ENCODE assay signal across 8 mouse cellular contexts in genomic region chr9:59539441-59540137, GRCm38 (mm10). TPM values are rescaled to one million over a fixed set of nuclear protein-coding genes. Genes with fewer than 3 reads are reported as not detected.
DNase-seq lines count a peak whose midpoint lies in the region; ATAC-seq lines count a peak whose summit lies in the region.

Hexa (plus strand) TSS chr9:59539540.
Tmem202 (minus strand) TSS chr9:59539847.

- peak within 1 kb of the TSS; percentile 83 for H3K9ac ChIP-seq in hindbrain, embryonic 16.5 days (ENCODE audit: low read depth, low read length)

- H3K9me3 ChIP-seq in hindbrain, embryonic 16.5 days (ENCODE audit: control insufficient read depth, low read length), result no peaks in the 10 kb centered on the region

- no peaks in the 10 kb centered on the region for H3K36me3 ChIP-seq in hindbrain, embryonic 16.5 days (ENCODE audit: control insufficient read depth, insufficient read depth, low read length)

- peak within 1 kb of the TSS; percentile 91 for H3K4me2 ChIP-seq in hindbrain, embryonic 16.5 days (ENCODE audit: low read length)

- peaks cover 13% of the 10 kb centered on the region for H3K4me1 ChIP-seq in hindbrain, embryonic 16.5 days (ENCODE audit: control insufficient read depth, insufficient read depth, low read depth, low read length)

- peak within 1 kb of the TSS; percentile 61; the same call in 1 of the 2 replicates for H3K27ac ChIP-seq in hindbrain, embryonic 16.5 days (ENCODE audit: low read depth, low read length)

- WGBS in hindbrain, embryonic 16.5 days, result 2% methylated on average over 55 of the region's 55 CpGs

- peak; percentile 96 for ATAC-seq in hindbrain, embryonic 16.5 days
- ATAC-seq in megakaryocyte, adult 5-6 weeks (ENCODE audit: poor library complexity, severe bottlenecking), result peak; percentile 58

- H3K4me3 ChIP-seq in hindbrain, embryonic 16.5 days (ENCODE audit: low read length), result peak within 1 kb of the TSS; percentile 69

- peak; percentile 70 for DNase-seq in WW6 (ENCODE audit: low read depth, low spot score)
- DNase-seq in cerebellum, postnatal 25 days, result peak; percentile 84 to 89
- peak; percentile 81 for DNase-seq in gastrocnemius, adult 18-20 months (ENCODE audit: low spot score)
- DNase-seq in left cerebral cortex, adult 8-10 months (ENCODE audit: low spot score in 2 of 2), result peak; percentile 62 to 72
- peak; percentile 78 to 81 for DNase-seq in right cerebral cortex, adult 2 months (ENCODE audit: low spot score in 2 of 2)
- DNase-seq in urinary bladder, postnatal 10 days (ENCODE audit: low spot score), result peak; percentile 52

- no peaks in the 10 kb centered on the region; the same call in 1 of the 2 replicates for H3K27me3 ChIP-seq in hindbrain, embryonic 16.5 days (replicated peaks; ENCODE audit: control insufficient read depth, insufficient read depth, low read length)

RNA-seq across cellular contexts. Expression of gene Hexa, which starts in this region (rescaled TPM):
- 10 to 100 TPM; 32.4 to 42.0 TPM for total RNA-seq in gastrocnemius, adult 18-20 months (2021)
- polyA plus RNA-seq in hindbrain, embryonic 16.5 days (2015; fragmentation: Nextera tagmentation; extraction: Ambion mirVana), result 68.0 and 71.3 TPM in 2 replicates
- 100 to 1,000 TPM in 1 of 4 experiments, 10 to 100 TPM in 3; 47.1 to 108 (median 62.0) TPM for total RNA-seq in left cerebral cortex, adult 8-10 months (2022)
- 159 and 162 TPM in 2 replicates for total RNA-seq in megakaryocyte, adult 5-6 weeks (2015)
- 252 and 269 TPM in 2 replicates for total RNA-seq in megakaryocyte, adult 5-6 weeks (2017)

RNA-seq across cellular contexts. Expression of gene Tmem202, which starts in this region (rescaled TPM):
- total RNA-seq in gastrocnemius, adult 18-20 months (2021), result under 1 TPM; 0.62 to 1.00 TPM
- polyA plus RNA-seq in hindbrain, embryonic 16.5 days (2015; fragmentation: Nextera tagmentation; extraction: Ambion mirVana), result 1.1 and 1.3 TPM in 2 replicates
- total RNA-seq in left cerebral cortex, adult 8-10 months (2022), result 1 to 10 TPM; 2.5 to 4.5 (median 4.0) TPM
- total RNA-seq in megakaryocyte, adult 5-6 weeks (2015), result 0.75 and 1.4 TPM in 2 replicates
- 0.41 and 0.59 TPM in 2 replicates for total RNA-seq in megakaryocyte, adult 5-6 weeks (2017)

Comparison
In these comparisons a context has a peak if more than half of its experiments do, and no peak if none do; other contexts are left out.
1. Peak in every context shown above with its lines: DNase-seq, ATAC-seq, H3K4me3 ChIP-seq and H3K27ac ChIP-seq.